Mouse (Mus musculus): Measurements from ENCODE around the gene Slit3. TPM values are rescaled to one million over a fixed set of nuclear protein-coding genes. Genes with fewer than 3 reads are reported as not detected.

The Slit3 gene
- total RNA-seq, 2 experiments from 2014 or later, result 9.5 to 13.2 TPM

DNA sequence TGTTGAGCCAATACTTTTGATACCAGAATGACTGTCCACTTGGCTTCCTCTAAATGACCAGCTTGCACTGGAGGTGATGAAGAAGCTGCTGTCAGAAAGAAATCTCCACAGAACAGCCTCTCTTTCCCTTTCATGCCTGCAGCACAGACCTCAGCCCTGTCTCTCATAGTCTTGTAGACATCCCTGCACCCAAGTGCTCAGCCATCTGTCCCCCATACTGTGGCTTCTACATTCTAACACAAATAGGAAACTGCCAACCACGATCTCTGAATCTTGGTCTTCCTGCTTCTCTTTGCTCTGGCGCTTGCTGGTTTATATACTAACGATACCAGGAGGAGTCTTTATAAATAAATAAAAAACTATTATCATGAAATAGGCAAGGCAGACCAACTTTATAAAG lies 184.9 kb downstream of the Slit3 start:
- DNase-seq, result no peak

DNA sequence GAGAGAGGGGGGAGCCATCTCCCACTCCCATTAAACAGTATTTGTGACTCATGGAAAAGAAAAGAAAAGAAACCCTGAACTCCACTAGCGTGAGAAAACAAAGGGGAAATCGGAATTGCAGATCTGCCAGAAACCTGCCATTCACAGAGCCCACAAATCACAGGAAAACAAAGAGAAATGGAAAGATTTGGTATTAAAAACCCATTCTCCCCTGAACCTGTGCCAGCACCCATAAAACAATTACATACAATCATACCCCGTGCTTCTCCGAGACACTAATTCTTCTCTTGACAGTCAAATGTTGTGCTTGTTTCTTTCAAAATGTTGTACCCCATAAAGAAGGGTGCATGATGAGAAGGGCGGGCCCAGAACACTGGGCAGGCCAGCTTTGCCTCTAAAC lies 185.9 kb downstream of the Slit3 start:
- DNase-seq, result no peak

GRCm38 (mm10) chr11:35307992-35308391 lies 187.0 kb downstream of the Slit3 start:
- DNase-seq, result no peak

- no peak for DNase-seq
Measured at GRCm38 (mm10) chr11:35315449-35316028, 194.5 kb downstream of the Slit3 start.

- DNase-seq, result no peak
Measured at GRCm38 (mm10) chr11:35317221-35317620, 196.2 kb downstream of the Slit3 start.

DNA sequence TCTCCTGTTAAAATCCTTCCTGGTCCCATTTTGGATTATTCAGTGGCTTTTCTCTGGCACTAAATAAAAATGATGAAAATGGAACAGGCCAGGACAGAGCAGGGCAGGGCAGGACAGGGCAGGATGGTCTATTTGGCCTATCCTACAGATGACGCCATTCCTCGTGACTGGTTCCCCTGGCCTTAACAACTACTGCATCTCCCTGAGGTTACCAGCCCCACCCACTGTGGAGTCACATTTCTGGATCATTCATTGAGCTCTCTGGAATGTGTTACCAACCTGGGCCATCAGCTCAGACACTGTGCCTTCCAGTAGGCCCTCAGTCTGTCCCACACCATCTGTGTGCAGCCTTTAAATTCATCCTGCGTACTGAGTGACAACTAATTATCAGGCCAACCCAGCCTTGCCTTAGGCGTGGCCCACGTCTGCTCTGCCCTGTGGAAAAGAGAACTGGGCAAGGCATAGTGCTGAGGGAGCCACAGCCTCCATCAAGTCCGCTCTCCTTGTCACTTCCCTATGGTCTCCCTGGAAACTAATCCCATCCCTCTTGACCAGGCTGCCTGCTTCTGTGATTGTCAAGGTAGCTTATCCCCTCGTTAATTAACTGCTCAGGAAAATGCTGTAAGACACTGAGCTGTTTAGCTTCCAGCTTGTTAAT lies 196.9 kb downstream of the Slit3 start:
- no peak for DNase-seq

DNA sequence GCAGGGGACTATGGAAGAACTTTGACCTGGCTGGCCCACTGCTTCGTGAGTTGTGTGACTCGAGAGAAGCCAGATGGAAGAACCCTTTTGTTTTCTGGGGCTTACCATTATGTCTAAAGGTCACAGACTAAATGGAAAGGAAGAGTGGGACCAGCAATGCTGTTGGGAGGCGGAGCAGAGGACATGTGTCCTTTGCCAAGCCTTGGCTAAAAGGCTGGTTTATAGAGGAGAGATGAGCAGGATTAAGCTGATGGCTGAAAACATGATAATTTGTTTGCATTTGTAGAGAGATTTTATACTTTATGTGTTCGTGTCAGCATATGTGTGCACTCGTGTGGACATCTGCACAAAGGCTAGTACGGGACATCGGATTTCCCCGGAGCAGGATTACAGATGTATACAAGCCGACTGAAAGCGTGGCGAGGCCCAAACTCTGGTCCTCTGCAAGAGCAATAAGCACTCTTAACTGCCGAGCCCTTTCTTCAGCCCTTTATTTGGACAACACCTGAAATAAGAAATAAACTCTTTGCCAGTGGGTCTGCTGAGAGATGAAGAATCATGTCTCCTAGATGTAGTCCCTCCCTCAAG lies 197.5 kb downstream of the Slit3 start:
- no peak for DNase-seq

DNA sequence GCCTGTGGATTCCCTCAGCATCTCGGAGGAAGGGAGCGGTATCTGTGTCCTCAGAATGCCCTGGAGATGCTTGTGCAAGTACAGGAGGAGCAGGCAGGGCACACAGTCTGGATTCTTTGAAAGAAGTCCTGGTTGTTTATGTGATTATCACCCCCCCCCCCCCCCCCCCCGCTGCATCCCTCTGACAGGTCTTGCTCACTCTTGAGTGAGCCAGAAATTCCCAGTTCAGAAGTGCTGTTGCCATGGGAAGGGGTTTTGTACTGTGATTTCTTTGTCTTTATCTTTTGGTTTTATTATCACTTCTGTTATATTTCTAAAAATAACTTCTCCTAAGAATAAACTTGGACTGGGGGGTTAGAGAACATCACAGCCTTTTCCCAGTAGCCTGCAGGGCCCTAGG lies 199.5 kb downstream of the Slit3 start:
- DNase-seq, result no peak

GRCm38 (mm10) chr11:35324397-35324796 lies 203.4 kb downstream of the Slit3 start:
- no peak for DNase-seq

DNA sequence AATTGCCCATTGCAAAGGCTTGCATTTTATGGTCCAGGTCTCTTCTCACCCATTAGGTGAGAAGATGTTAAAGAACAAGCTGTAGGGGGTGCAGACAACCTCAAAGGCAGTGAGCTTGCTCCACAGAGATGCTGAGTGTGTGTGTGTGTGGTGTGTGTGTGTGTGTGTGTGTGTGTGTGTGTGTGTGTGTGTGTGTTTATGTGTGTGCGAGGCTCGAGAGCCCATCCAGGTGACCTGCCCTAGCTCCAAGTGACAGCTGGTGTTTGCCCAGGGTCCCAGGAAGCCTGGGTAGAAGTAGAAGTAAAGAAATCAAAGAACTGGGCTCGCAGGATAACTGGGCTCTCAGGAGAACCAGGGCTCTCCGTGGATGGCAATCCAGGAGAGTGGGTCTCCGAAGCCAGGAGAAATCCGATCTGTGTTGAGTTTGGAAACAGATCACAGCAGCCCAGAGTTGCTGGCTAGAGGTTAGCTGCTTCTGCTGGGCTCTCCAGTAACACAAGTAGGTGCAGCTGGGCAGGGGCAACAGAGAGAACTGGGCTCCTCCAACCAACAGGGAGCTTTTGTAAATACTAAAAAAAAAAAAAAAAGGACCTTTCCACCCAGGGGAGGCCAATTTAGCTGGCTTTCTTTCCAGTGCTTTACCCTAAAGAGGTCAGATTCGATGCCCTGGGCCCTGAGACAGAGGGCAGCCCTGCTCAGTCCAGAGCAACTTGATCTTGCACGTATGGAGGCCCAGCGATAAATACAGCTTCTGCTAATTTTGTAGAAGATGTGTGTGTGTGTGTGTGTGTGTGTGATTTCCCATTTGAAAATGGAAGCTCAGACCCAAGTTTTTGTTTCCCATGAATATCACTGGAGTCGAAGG lies 204.3 kb downstream of the Slit3 start:
- DNase-seq, result peak; percentile 13

DNA sequence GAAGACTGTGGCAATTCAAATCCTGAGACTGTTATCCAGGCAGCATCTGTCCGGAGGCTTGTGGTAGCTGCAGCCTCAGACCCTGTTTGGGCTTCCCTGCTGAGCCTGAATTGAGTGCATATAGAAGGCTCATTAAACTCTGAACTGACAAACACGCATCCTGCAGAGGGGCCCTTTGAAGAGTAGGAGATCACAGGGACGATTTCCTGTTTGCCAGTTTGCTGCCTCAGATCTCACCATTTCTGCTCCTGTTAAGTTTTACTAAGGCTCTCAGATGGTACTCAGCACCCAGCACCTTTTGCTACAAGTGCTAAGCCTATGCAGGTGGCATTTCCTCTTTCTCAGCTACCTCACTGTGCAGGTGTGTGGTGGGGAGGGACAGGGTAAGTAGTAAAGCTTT lies 205.3 kb downstream of the Slit3 start:
- DNase-seq, result no peak

- no peak for DNase-seq
Measured at GRCm38 (mm10) chr11:35327899-35328298, 206.9 kb downstream of the Slit3 start.

- no peak for DNase-seq
Measured at GRCm38 (mm10) chr11:35331476-35331875, 210.5 kb downstream of the Slit3 start.

DNA sequence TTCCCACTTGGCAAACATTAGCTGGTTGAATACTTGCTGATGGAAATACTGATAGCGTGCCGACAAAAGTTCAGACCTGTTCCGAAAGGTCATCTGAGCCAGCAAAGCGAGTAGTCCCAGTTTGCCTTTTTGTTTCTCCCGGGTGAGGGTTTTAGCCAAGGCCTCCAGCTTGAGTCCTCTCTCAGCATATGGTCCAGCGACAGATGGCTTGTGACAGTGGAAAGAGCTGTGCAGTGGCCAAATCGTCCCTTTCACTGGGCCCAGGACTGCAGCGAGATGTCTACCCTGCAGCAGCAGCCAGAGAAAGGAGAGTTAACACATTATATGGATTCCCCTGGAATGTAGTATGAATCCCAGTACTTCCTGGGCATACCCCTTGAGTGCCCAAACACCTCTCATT lies 215.5 kb downstream of the Slit3 start:
- DNase-seq, result no peak

DNA sequence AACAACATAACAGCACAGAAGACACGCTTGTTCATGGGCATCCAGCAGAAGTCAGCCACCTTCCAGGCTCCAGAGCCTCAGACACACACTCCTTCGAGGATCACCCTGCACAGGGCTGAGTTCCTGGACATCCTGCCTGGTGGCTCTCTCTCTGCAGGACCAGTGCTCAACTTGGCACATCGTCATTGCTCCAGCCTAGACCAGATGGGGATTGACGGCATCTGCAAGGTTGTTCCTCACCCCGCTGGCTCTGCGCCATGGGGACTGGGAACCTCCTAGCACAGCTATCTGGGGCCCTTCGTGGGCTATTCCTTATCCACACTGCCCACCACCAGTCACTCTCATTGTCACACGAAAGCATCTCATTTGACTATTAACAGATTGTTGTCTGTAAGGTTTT lies 216.5 kb downstream of the Slit3 start:
- no peak for DNase-seq

DNA sequence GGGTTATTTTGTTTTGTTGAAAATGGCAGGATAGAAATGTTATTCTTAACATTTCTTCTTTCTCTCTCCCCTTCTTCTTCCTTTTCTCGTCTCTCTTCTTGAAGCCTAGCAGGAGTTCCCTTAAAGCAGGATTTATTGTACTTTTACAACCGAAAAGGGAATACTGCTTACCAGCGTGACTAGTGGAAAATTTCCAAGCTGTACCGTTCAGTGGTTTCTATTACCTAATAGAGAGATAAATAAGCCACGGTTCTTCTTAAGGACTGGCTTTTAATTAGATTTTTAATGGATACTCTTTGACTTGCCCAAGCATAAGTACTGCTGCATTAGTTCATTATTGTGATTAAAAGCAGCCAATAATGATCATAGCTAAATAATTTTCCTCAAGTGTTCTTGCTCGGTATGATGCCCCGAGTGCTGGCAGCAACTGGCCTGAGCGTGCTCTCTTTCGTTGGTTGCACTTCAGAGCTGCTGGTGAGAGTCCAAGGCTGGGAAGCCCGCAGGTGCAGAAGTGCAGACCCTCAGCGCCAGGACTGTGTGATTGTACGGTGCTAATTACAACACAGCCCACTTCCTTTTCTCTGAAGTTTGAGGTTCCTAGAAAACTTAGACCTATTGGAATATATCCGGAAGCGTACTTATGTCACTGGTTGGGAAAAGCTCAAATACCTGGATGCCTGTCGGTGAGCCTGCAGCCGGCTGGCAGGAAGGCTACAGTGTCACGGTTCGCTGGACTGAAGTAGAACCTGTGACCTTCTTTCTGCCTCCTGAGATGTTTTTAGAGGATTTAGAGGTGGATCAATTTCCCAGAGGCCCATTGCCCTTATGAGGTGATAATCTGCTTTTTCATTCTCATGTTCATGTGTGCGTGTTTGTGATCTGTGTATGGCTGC lies 217.1 kb downstream of the Slit3 start:
- DNase-seq, result no peak

DNA sequence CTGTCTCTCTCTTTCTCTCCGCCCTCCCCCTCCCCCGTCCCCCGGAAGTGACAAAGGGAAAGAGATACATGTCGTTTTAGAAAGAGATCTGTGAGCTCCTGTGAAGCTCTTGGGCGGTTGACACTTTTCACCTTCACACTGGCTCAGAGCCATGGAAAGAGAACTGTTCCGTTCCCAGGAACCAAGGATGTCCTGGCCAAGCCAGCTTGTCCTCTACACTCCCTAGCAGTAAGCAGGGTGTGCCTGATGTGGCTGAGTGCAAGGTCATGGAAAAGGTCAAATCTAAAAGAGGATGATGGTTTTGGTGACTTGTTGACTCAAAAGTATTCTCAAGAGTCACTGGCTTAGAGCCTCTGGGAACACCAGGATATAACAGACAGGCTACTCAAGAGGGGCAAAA lies 219.7 kb downstream of the Slit3 start:
- DNase-seq, result no peak

DNA sequence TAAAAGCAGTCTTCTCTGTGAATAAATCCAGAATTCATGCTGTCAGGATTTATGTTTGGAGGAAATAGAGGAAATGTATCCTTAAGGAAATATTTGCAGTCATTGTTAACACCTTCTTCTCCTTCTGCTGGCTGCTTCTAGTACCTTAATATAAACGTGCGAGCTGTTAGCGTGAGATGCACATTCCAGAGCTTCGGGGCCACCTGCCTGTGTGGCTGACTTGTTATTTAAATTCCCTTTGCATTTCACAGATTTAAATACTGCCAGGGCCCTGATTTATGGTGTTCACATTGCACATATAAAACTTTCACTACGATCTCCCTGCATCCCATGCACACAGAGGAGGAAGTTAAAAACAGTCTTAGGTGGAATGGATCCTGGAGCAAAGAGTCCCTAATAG lies 221.5 kb downstream of the Slit3 start:
- DNase-seq, result no peak

DNA sequence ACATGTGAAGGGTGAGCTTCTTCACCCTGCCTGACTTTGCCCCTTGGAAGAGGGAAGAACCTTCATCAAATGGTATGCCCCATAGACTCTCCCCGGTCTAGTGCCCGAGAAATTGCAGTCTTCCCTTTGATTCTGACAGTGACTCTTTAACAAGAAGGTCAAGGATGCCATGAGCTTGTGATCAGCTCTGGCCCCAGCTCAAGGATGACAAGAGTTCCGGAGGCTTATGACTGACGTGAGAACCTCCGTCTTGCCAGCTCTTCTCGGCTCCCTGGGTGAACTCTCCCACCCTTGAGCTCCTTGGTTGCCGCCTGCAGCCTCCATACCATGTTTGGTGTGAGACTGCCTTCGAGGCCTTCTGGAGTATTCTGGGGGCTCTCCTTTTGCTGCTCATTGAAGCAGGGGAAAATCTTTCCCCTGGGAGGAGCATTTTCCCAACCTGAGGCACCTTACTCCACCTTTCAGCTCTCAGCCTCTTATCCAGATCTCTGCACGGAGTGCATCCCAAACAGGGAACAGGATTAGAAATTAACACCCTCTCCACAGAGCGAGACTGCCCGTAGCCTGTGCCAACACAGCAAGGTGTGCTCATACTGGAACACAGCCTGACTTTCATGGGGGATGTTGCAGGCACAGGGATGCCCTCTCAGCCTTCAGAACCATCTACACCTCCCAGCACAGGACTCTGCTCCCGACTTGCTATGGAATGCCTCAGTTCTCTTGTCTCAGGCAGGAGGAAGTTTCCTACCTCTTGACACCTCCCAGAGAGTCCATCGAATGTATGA lies 224.9 kb downstream of the Slit3 start:
- DNase-seq, result no peak

- no peak for DNase-seq
Measured at GRCm38 (mm10) chr11:35348099-35348498, 227.1 kb downstream of the Slit3 start.

- no peak for DNase-seq
Measured at GRCm38 (mm10) chr11:35350968-35351367, 229.9 kb downstream of the Slit3 start.
